ENCODE assay signal across 8 mouse cellular contexts in the genomic region with DNA sequence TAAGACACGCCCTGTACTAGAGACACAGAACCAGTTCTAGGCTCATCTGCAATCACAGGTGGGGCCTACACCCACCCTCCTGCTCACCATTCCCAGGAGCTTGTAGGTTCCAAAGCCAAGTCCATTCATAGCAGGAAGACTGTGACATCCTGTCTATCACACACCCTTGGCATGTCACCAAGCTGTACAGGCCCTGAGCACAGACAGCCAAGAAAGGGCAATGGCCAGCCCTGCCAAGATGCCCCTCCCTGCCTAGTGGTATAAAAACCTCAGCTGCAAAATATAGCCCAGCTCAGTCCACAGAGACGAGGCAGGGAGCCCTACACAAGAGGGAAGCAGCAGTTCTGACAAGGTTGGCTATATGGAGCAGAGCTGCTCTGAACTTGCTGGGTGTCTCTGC. TPM values are rescaled to one million over a fixed set of nuclear protein-coding genes. Genes with fewer than 3 reads are reported as not detected.
DNase-seq lines count a peak whose midpoint lies in the region; ATAC-seq and TF ChIP-seq lines count a peak whose summit lies in the region.

No protein-coding gene starts in this region.

- no peaks in the 10 kb centered on the region for H3K36me3 ChIP-seq in intestine, postnatal 0 days (ENCODE audit: control insufficient read depth, insufficient read depth)
- no peaks in the 10 kb centered on the region for H3K36me3 ChIP-seq in myocyte (ENCODE audit: control insufficient read depth, insufficient read depth)
- no peaks in the 10 kb centered on the region for H3K36me3 ChIP-seq in forebrain, embryonic 13.5 days (ENCODE audit: poor library complexity, severe bottlenecking)

- TF ChIP-seq POLR2A in myocyte (IDR thresholded peaks at IDR 0.05; ENCODE audit: insufficient read length, low read depth) = peak; percentile 52

- DNase-seq in left cerebral cortex, postnatal 4 days = peak; percentile 41
- DNase-seq in left cerebral cortex, postnatal 14 days (ENCODE audit: low spot score in 2 of 2) = no peak
- peak; percentile 88 for DNase-seq in gastrocnemius, adult 2 months
- no peak for DNase-seq in embryo, embryonic 10.5 days (ENCODE audit: low spot score)
- no peak for DNase-seq in right cerebral cortex, postnatal 25 days

- peaks cover 37% of the 10 kb centered on the region for H3K79me2 ChIP-seq in myocyte (ENCODE audit: control insufficient read depth, insufficient read depth)

- TF ChIP-seq CTCF in gastrocnemius, adult 2 months (IDR thresholded peaks at IDR 0.05) = no peak
- no peak for TF ChIP-seq CTCF in intestine, postnatal 0 days (IDR thresholded peaks at IDR 0.05; ENCODE audit: low read depth)

- WGBS in intestine, postnatal 0 days = 19% methylated on average over 2 of the region's 2 CpGs
- 84% methylated on average over 2 of the region's 2 CpGs for WGBS in forebrain, embryonic 13.5 days

- H3K9ac ChIP-seq in intestine, postnatal 0 days (ENCODE audit: low read depth, low read length) = no peak overlapping the region
- H3K9ac ChIP-seq in forebrain, embryonic 13.5 days = no peak overlapping the region

- no peak overlapping the region for H3ac ChIP-seq in myocyte (ENCODE audit: control insufficient read depth, insufficient read length)

- intact Hi-C loops in left cerebral cortex, postnatal 4 days (cut with DNase I) = no loop called here
- intact Hi-C loops in left cerebral cortex, postnatal 14 days (cut with DNase I) = no loop called here
- intact Hi-C loops in gastrocnemius, adult 2 months (cut with DNase I) = no loop called here

- H3K9me3 ChIP-seq in intestine, postnatal 0 days (ENCODE audit: control insufficient read depth) = no peaks in the 10 kb centered on the region
- no peaks in the 10 kb centered on the region for H3K9me3 ChIP-seq in forebrain, embryonic 13.5 days (replicated peaks)

- peak; percentile 62 for ATAC-seq in intestine, postnatal 0 days
- no peak for ATAC-seq in forebrain, embryonic 13.5 days

- H3K4me1 ChIP-seq in intestine, postnatal 0 days (replicated peaks; ENCODE audit: control insufficient read depth, insufficient read depth, low read length) = peaks cover 30% of the 10 kb centered on the region
- peaks cover 4% of the 10 kb centered on the region; the same call in 1 of the 2 replicates for H3K4me1 ChIP-seq in forebrain, embryonic 13.5 days

- H3K27me3 ChIP-seq in intestine, postnatal 0 days (replicated peaks; ENCODE audit: control insufficient read depth, insufficient read depth, low read length) = no peaks in the 10 kb centered on the region
- no peaks in the 10 kb centered on the region for H3K27me3 ChIP-seq in myocyte (ENCODE audit: control insufficient read depth, insufficient read depth, insufficient read length)
- H3K27me3 ChIP-seq in forebrain, embryonic 13.5 days = no peaks in the 10 kb centered on the region

- H3K4me2 ChIP-seq in intestine, postnatal 0 days (replicated peaks; ENCODE audit: low read depth) = no peak overlapping the region
- H3K4me2 ChIP-seq in myocyte (ENCODE audit: low read depth) = peak overlapping the region; percentile 63
- no peak overlapping the region for H3K4me2 ChIP-seq in forebrain, embryonic 13.5 days

- H3K4me3 ChIP-seq in gastrocnemius, adult 2 months = 0 out of 2 replicates have a peak overlapping the region, but pooled peaks have one; percentile 19
- no peak overlapping the region for H3K4me3 ChIP-seq in intestine, postnatal 0 days (ENCODE audit: low read depth, low read length)
- H3K4me3 ChIP-seq in myocyte = no peak overlapping the region
- no peak overlapping the region for H3K4me3 ChIP-seq in forebrain, embryonic 13.5 days

- H3K27ac ChIP-seq in gastrocnemius, adult 2 months = peak overlapping the region; percentile 85
- H3K27ac ChIP-seq in intestine, postnatal 0 days (ENCODE audit: low read depth, low read length) = no peak overlapping the region
- no peak overlapping the region for H3K27ac ChIP-seq in forebrain, embryonic 13.5 days

TF ChIP-seq in myocyte, 11 proteins besides CTCF, POLR2A, EP300 and RAD21:
- TF ChIP-seq MYOD1 (IDR thresholded peaks at IDR 0.05; ENCODE audit: control insufficient read depth in 1 of 3, insufficient read length in 2 of 3, low read depth in 2 of 3) (peak in 1 of 3 experiments; percentile 55), CEBPB (IDR thresholded peaks at IDR 0.05; ENCODE audit: insufficient read depth, poor library complexity, severe bottlenecking) (no peak), MAX (IDR thresholded peaks at IDR 0.05; ENCODE audit: low read depth) (no peak), E2F4 (IDR thresholded peaks at IDR 0.05; ENCODE audit: insufficient read depth) (no peak), TCF3 (IDR thresholded peaks at IDR 0.05; ENCODE audit: insufficient read length, low read depth) (no peak), POLR2AphosphoS2 (IDR thresholded peaks at IDR 0.05; ENCODE audit: insufficient read length, low read depth) (peak; percentile 33), REST (IDR thresholded peaks at IDR 0.05; ENCODE audit: insufficient read depth, insufficient read length) (no peak), SRF (IDR thresholded peaks at IDR 0.05; ENCODE audit: control insufficient read depth, insufficient read length, low read depth) (peak; percentile 74), USF1 (IDR thresholded peaks at IDR 0.05; ENCODE audit: low read depth) (no peak), MYOG (IDR thresholded peaks at IDR 0.05; ENCODE audit: control insufficient read depth in 1 of 3, insufficient read depth in 1 of 3, insufficient read length in 2 of 3, low read depth in 2 of 3) (peak in 1 of 3 experiments; percentile 36), TCF12 (IDR thresholded peaks at IDR 0.05; ENCODE audit: insufficient read depth, poor library complexity, severe bottlenecking) (no peak)

RNA-seq across cellular contexts. Expression of a gene that starts 26.7 kb away (rescaled TPM):
- 10 to 100 TPM; 21.1 to 21.2 TPM for total RNA-seq in left cerebral cortex, postnatal 4 days (2021)
- total RNA-seq in left cerebral cortex, postnatal 14 days (2021) = 10 to 100 TPM; 26.4 to 31.7 TPM
- total RNA-seq in gastrocnemius, adult 2 months (2021) = 10 to 100 TPM; 52.2 to 53.1 TPM
- polyA plus RNA-seq in intestine, postnatal 0 days (2015; fragmentation: Nextera tagmentation; extraction: Ambion mirVana) = 49.5 and 54.7 TPM in 2 replicates
- 39.2 TPM for polyA plus RNA-seq in myocyte (2012; fragmentation: generic; extraction: Trizol)
- 51.0 and 58.1 TPM in 2 replicates for polyA plus RNA-seq in forebrain, embryonic 13.5 days (2015; fragmentation: Nextera tagmentation; extraction: Ambion mirVana)

Comparison
In these comparisons a context has a peak if more than half of its experiments do, and no peak if none do; other contexts are left out.
1. DNase-seq: peak in left cerebral cortex, postnatal 4 days (single experiment) and gastrocnemius, adult 2 months (single experiment); none in left cerebral cortex, postnatal 14 days (0 of 2), embryo, embryonic 10.5 days (single experiment) and right cerebral cortex, postnatal 25 days (single experiment).